Mouse (Mus musculus) spleen, postnatal 36 days (tissue): ENCODE results near the gene Polq.
"Not testable (repeated sequence)": the region's sequence is repeated elsewhere in the genome, so short reads cannot be mapped to it uniquely, and the experiment has no call there.

Experiments
- DNase-seq, 2 experiments: peaks; one replicate each; pipeline ENCODE4 v3.0.0; 2022; ENCODE audit warnings: low spot score in 2 of 2, mixed read lengths in 1 of 2

Gene Polq

DNA sequence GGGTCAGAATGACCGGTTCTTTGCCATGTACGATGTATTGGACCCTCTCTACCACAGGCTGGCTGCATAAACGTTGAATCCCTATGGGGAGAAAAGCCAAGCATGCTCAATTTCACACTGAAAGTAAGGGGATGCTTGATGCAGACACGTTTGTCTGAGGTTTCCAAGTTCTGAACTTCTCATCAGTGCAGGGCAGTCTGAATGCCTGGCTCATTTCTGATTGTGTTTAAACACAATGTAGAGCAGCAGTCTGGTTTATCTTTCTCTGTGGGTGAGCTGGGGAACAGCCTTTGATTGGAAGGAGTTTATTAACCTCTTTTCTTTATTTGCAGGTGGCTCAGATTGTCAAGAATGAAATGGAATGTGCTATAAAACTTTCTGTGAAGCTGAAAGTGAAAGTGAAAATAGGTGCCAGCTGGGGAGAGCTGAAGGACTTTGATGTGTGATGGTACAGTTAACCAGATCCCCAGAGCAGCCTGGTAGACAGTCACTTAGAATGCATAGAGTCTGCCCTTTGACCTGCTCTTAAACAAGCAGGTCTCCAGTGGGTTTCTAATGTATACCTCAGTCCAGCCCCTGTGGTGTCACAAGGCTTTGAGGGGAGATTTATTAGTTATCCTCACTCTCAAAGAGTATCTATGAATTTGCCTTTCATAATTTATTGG is 82.7 kb downstream of the Polq start:
- DNase-seq, result peak; percentile 11 to 19

- no peak for DNase-seq
These were observed 97.2 kb downstream of the Polq start for GRCm38 (mm10) chr16:37108763-37109162.

- no peak for DNase-seq
These were observed 97.7 kb downstream of the Polq start for GRCm38 (mm10) chr16:37109285-37109684.

DNA sequence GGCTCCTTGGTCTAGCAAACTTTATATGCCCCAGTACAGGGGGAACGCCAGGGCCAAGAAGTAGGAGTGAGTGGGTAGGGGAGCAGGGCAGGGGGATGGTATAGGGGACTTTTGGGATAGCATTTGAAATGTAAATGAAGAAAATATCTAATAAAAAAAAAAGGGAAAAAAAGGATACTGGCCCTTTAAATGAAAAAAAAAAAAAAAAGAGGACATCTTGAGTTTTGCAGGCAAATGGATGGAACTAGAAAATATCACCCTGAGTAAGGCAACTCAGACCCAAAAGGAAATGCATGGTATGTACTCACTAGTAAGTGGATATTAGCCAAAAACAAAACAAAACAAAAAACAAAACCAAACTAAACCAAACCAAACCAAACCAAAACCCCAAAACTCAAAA is 113.6 kb downstream of the Polq start:
- DNase-seq, result not testable (repeated sequence)
